Mouse (Mus musculus) skeletal muscle tissue, postnatal 0 days (tissue): ENCODE data around the gene Hpgds. TPM values are rescaled to one million over a fixed set of nuclear protein-coding genes. Genes with fewer than 3 reads are reported as not detected.

Experiments
- polyA plus RNA-seq: library from polyadenylated mRNA; unstranded; fragments of >200 nt; fragmentation: Nextera tagmentation; extraction: Ambion mirVana; gene quantifications from 2 replicates; pipeline ENCODE4 v1.2.1, GENCODE M21; 2015

The Hpgds gene
- polyA plus RNA-seq: 7.4 and 7.5 TPM in 2 replicates

GRCm38 (mm10) chr6:65144621-65145205, at the start of gene Hpgds:
Gene Hpgds, minus strand, starts transcription at chr6:65144908.

Other genes with a start within 250 kb of the Hpgds start
- 28.8 and 29.4 TPM in 2 replicates for gene Smarcad1, start 102.3 kb downstream of the Hpgds start, polyA plus RNA-seq
- not detected in 2 replicates for gene C130060K24Rik, start 236.2 kb upstream of the Hpgds start, polyA plus RNA-seq